ENCODE assay signal across 13 mouse cellular contexts in the genomic region with DNA sequence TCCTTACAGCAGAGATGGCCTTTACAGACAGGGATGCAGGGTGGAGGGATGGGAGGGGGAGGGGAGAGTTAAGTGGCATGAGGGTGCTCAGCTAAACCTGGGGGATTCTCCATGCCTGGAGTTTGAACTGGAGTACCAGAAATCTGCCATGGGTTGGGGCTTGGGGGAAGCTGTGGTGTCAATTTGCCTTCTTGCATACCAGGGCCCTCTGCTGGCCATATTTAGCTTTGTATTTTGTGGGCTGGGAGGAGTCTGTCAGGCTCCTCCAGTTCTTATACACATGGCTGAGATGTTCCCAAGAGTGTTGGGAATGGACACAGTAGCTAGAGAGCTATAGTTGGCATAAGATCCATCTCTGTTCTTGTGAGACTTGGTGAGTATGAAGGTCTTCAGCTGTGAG. TPM values are rescaled to one million over a fixed set of nuclear protein-coding genes. Genes with fewer than 3 reads are reported as not detected.
DNase-seq lines count a peak whose midpoint lies in the region; ATAC-seq and TF ChIP-seq lines count a peak whose summit lies in the region.
"Had no signal": no experiment of that assay in that cellular context is flagged by ENCODE, and none has a peak within 500 bp of the region (broad histone marks: within the 10 kb centered on the region; RNA-seq: fewer than 3 reads in every experiment).

No protein-coding gene starts in this region.

- H3K9ac ChIP-seq in ES-Bruce4 (ENCODE audit: low read depth, poor library complexity, severe bottlenecking): no peak overlapping the region
- H3K9ac ChIP-seq in hindbrain, embryonic 16.5 days (ENCODE audit: low read depth, low read length): no peak overlapping the region
- H3K9ac ChIP-seq: lung, embryonic 15.5 days had no signal

- no peak for TF ChIP-seq EP300 in ES-Bruce4 (IDR thresholded peaks at IDR 0.05; ENCODE audit: insufficient read depth, low read depth, low read length)

- no peak for ATAC-seq in hindbrain, embryonic 16.5 days

- peak; percentile 34 for TF ChIP-seq CTCF in layer of hippocampus, adult 2 months (conservative IDR thresholded peaks at IDR 0.05)
- TF ChIP-seq CTCF in ES-Bruce4 (IDR thresholded peaks at IDR 0.05; ENCODE audit: low read depth, low read length): peak; percentile 16

- H3K27ac ChIP-seq in layer of hippocampus, adult 2 months: no peak overlapping the region
- no peak overlapping the region for H3K27ac ChIP-seq in ES-Bruce4 (ENCODE audit: insufficient read depth, low read length)
- H3K27ac ChIP-seq in limb, embryonic 10.5 days: no peak overlapping the region
- H3K27ac ChIP-seq in hindbrain, embryonic 16.5 days (ENCODE audit: low read depth, low read length): no peak overlapping the region
- H3K27ac ChIP-seq: lung, embryonic 15.5 days had no signal

- no peak for TF ChIP-seq POLR2A in ES-Bruce4 (IDR thresholded peaks at IDR 0.05; ENCODE audit: insufficient read depth, low read length)

- H3K27me3 ChIP-seq in ES-Bruce4 (ENCODE audit: control insufficient read depth, insufficient read depth, low read length, poor library complexity, severe bottlenecking): no peaks in the 10 kb centered on the region
- H3K27me3 ChIP-seq in limb, embryonic 10.5 days (ENCODE audit: low read depth, poor library complexity, severe bottlenecking): no peaks in the 10 kb centered on the region
- H3K27me3 ChIP-seq in hindbrain, embryonic 16.5 days (replicated peaks; ENCODE audit: control insufficient read depth, insufficient read depth, low read length): no peaks in the 10 kb centered on the region
- H3K27me3 ChIP-seq: lung, embryonic 15.5 days had no signal

- no peak overlapping the region for H3K4me2 ChIP-seq in hindbrain, embryonic 16.5 days (ENCODE audit: low read length)
- H3K4me2 ChIP-seq: lung, embryonic 15.5 days had no signal

- no peaks in the 10 kb centered on the region for H3K4me1 ChIP-seq in ES-Bruce4 (ENCODE audit: control insufficient read depth, insufficient read depth, low read length)
- no peaks in the 10 kb centered on the region for H3K4me1 ChIP-seq in limb, embryonic 10.5 days
- H3K4me1 ChIP-seq in hindbrain, embryonic 16.5 days (ENCODE audit: control insufficient read depth, insufficient read depth, low read depth, low read length): no peaks in the 10 kb centered on the region
- H3K4me1 ChIP-seq: lung, embryonic 15.5 days had no signal

- H3K36me3 ChIP-seq in ES-Bruce4 (ENCODE audit: control insufficient read depth, insufficient read depth, low read length, poor library complexity, severe bottlenecking): no peaks in the 10 kb centered on the region
- H3K36me3 ChIP-seq in limb, embryonic 10.5 days: no peaks in the 10 kb centered on the region
- no peaks in the 10 kb centered on the region for H3K36me3 ChIP-seq in hindbrain, embryonic 16.5 days (ENCODE audit: control insufficient read depth, insufficient read depth, low read length)
- H3K36me3 ChIP-seq: lung, embryonic 15.5 days had no signal

- H3K9me3 ChIP-seq in ES-Bruce4 (replicated peaks; ENCODE audit: control insufficient read depth, insufficient read depth, low read length, poor library complexity, severe bottlenecking): no peaks in the 10 kb centered on the region
- no peaks in the 10 kb centered on the region for H3K9me3 ChIP-seq in limb, embryonic 10.5 days (replicated peaks)
- H3K9me3 ChIP-seq in hindbrain, embryonic 16.5 days (ENCODE audit: control insufficient read depth, low read length): no peaks in the 10 kb centered on the region
- H3K9me3 ChIP-seq: lung, embryonic 15.5 days had no signal

- no peak overlapping the region for H3K4me3 ChIP-seq in layer of hippocampus, adult 2 months
- no peak overlapping the region for H3K4me3 ChIP-seq in ES-Bruce4 (ENCODE audit: low read depth, low read length)
- H3K4me3 ChIP-seq in limb, embryonic 10.5 days: no peak overlapping the region
- H3K4me3 ChIP-seq in hindbrain, embryonic 16.5 days (ENCODE audit: low read length): no peak overlapping the region
- H3K4me3 ChIP-seq: lung, embryonic 15.5 days had no signal

- no peak for DNase-seq in layer of hippocampus, adult 2 months (ENCODE audit: low spot score in 2 of 2)
- DNase-seq in layer of hippocampus, adult 9-11 months: no peak
- DNase-seq in ZHBTc4 (ENCODE audit: low read depth, low spot score): peak; percentile 39
- peak; percentile 27 to 38 for DNase-seq in kidney, postnatal 25 days
- no peak for DNase-seq in limb, embryonic 10.5 days (ENCODE audit: low spot score)
- DNase-seq in right cerebral cortex, postnatal 36 days (ENCODE audit: low spot score in 2 of 2): no peak
- DNase-seq: heart, postnatal 14 days had no signal

RNA-seq across cellular contexts. Expression of gene Gm21750, which starts 23.6 kb away (rescaled TPM):
- not detected for total RNA-seq in layer of hippocampus, adult 2 months (2021)
- not detected in 2 replicates for polyA plus RNA-seq in ES-Bruce4 (2011; ENCODE audit: insufficient read depth, insufficient read length, low read depth, missing spikeins)
- polyA plus RNA-seq in limb, embryonic 10.5 days (2016; fragmentation: Nextera tagmentation; extraction: Ambion mirVana): not detected in 2 replicates
- not detected in 2 replicates for polyA plus RNA-seq in hindbrain, embryonic 16.5 days (2015; fragmentation: Nextera tagmentation; extraction: Ambion mirVana)
- total RNA-seq: heart, postnatal 14 days; layer of hippocampus, postnatal 14 days had no signal
- polyA plus RNA-seq: embryonic facial prominence, embryonic 11.5 days; lung, embryonic 15.5 days; spleen, adult 2 months had no signal

Comparison
In these comparisons a context has a peak if more than half of its experiments do, and no peak if none do; other contexts are left out.
1. DNase-seq: peak in ZHBTc4 (single experiment) and kidney, postnatal 25 days (2 of 2); none in layer of hippocampus, adult 2 months (0 of 2), layer of hippocampus, adult 9-11 months (single experiment), limb, embryonic 10.5 days (single experiment) and right cerebral cortex, postnatal 36 days (0 of 2).